Mouse (Mus musculus) cerebellum, adult 2 months (tissue): ENCODE data around the gene Prom1.

Experiments
- CTCF ChIP-seq: fragments of 200-500 bp; IDR thresholded peaks from 2 replicates; pipeline ENCODE4 v1.5.1; 2011; ENCODE audit warnings: low read depth, mild to moderate bottlenecking, control low read depth, low read length, moderate library complexity, borderline replicate concordance; ENCODE audit not compliant: insufficient read depth
- POLR2A ChIP-seq: fragments of 200-500 bp; IDR thresholded peaks from 2 replicates; pipeline ENCODE4 v1.6.1; 2011; ENCODE audit warnings: low read length, control low read depth, borderline replicate concordance; ENCODE audit not compliant: insufficient read depth

- TF ChIP-seq CTCF, result no peak
- TF ChIP-seq POLR2A, result no peak
Measured at GRCm38 (mm10) chr5:44108125-44108524, 6.3 kb upstream of the Prom1 start.
